Mouse (Mus musculus) kidney, embryonic 16.5 days (tissue): ENCODE data around the gene Mycbp2. TPM values are rescaled to one million over a fixed set of nuclear protein-coding genes. Genes with fewer than 3 reads are reported as not detected.

ENCODE experiments used
- ATAC-seq: fragments of 200-750 bp; cut with Nextera tagmentation; 2 replicates; pipeline ENCODE4 v1.8.0; 2017; ENCODE audit warnings: moderate TSS enrichment; ENCODE audit not compliant: low FRiP score, low TSS enrichment
- H3K27ac ChIP-seq: fragments of 300-500 bp; sonication (generic); 2 replicates; pipeline ENCODE4 v1.5.1; 2014; ENCODE audit warnings: low read length
- H3K27me3 ChIP-seq: fragments of 300-500 bp; sonication (generic); 2 replicates; pipeline ENCODE4 v1.6.1; 2014; ENCODE audit warnings: low read length, control low read depth, mixed read lengths; ENCODE audit not compliant: insufficient read depth
- H3K36me3 ChIP-seq: fragments of 300-500 bp; sonication (generic); 2 replicates; pipeline ENCODE4 v1.6.1; 2014; ENCODE audit warnings: low read length, control low read depth, mixed read lengths; ENCODE audit not compliant: insufficient read depth
- H3K4me1 ChIP-seq: fragments of 300-500 bp; sonication (generic); 2 replicates; pipeline ENCODE4 v1.6.1; 2014; ENCODE audit warnings: low read length, control low read depth, mixed read lengths; ENCODE audit not compliant: insufficient read depth
- H3K4me2 ChIP-seq: fragments of 300-500 bp; sonication (generic); replicated peaks from 2 replicates; pipeline ENCODE4 v1.6.1; 2014; ENCODE audit warnings: low read depth, low read length
- H3K4me3 ChIP-seq: fragments of 300-500 bp; sonication (generic); 2 replicates; pipeline ENCODE4 v1.5.1; 2014; ENCODE audit warnings: mild to moderate bottlenecking, low read length
- H3K9ac ChIP-seq: fragments of 300-500 bp; sonication (generic); replicated peaks from 2 replicates; pipeline ENCODE4 v1.6.1; 2014; ENCODE audit warnings: low read length
- H3K9me3 ChIP-seq: fragments of 300-500 bp; sonication (generic); 2 replicates; pipeline ENCODE4 v1.6.1; 2016; ENCODE audit warnings: low read length, control low read depth
- WGBS: fragments of 180-500 bp; shearing (Covaris S2); extraction: QIAGEN DNeasy Blood & Tissue Kit; methylation state at CpG from one replicate; pipeline ENCODE4 v1.1.7; 2014; 5-methylcytosine and 5-hydroxymethylcytosine counted together
- polyA plus RNA-seq: library from polyadenylated mRNA; unstranded; fragments of >200 nt; fragmentation: Nextera tagmentation; extraction: Ambion mirVana; gene quantifications from 2 replicates; pipeline ENCODE4 v1.2.1, GENCODE M21; 2015

Mycbp2 gene
- 17.4 and 19.3 TPM in 2 replicates for polyA plus RNA-seq

- Histone ChIP-seq H3K27me3 (no peaks in the 10 kb centered on the region), H3K4me2 (peak within 1 kb of the TSS; percentile 73), H3K4me1 (peaks cover 13% of the 10 kb centered on the region), H3K4me3 (peak within 1 kb of the TSS; percentile 78), H3K36me3 (no peaks in the 10 kb centered on the region), H3K9ac (peak within 1 kb of the TSS; percentile 80), H3K9me3 (no peaks in the 10 kb centered on the region), H3K27ac (peak within 1 kb of the TSS; percentile 83)
- 6% methylated on average over 33 of the region's 41 CpGs for WGBS
- ATAC-seq: peak; percentile 99
These were observed at the start of gene Mycbp2 for GRCm38 (mm10) chr14:103346729-103347505. TSS of gene Mycbp2 (minus strand) at chr14:103346814.

DNA sequence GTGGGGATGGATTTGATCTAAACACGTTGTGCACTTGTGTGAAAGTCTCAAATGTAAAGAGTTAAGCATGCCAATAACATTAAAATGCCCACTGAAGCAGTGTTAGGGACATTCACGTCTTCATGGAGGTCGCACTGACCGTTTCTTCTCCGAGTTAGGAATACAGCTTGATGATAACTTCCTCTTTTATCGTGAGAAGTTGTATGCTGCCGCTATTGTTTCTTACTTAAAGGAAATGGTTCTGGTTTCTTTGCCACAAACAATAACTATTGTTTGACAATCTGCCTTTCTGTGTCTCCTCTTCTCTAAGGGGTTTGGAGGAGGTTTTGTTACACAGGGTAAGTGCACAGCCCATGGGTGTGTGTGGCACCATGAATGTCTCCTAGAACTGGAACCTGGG lies 45.8 kb upstream of the Mycbp2 start:
- H3K27ac ChIP-seq: no peak overlapping the region
- no peak for ATAC-seq

GRCm38 (mm10) chr14:103387431-103387830 lies 40.8 kb upstream of the Mycbp2 start:
- no peaks in the 10 kb centered on the region for H3K4me1 ChIP-seq
- no peak for ATAC-seq
- no peaks in the 10 kb centered on the region for H3K9me3 ChIP-seq
- H3K27ac ChIP-seq: no peak overlapping the region
- H3K27me3 ChIP-seq: no peaks in the 10 kb centered on the region
- WGBS: 89% methylated on average over 4 of the region's 4 CpGs
- H3K4me2 ChIP-seq: no peak overlapping the region
- H3K36me3 ChIP-seq: no peaks in the 10 kb centered on the region
- no peak overlapping the region for H3K9ac ChIP-seq
- H3K4me3 ChIP-seq: no peak overlapping the region

More for the DNA sequence above, 45.8 kb upstream of the Mycbp2 start:
- H3K4me3 ChIP-seq: no peak overlapping the region
- no peaks in the 10 kb centered on the region for H3K4me1 ChIP-seq
- 82% methylated on average over 7 of the region's 7 CpGs for WGBS
- H3K9me3 ChIP-seq: no peaks in the 10 kb centered on the region
- H3K36me3 ChIP-seq: no peaks in the 10 kb centered on the region
- no peaks in the 10 kb centered on the region for H3K27me3 ChIP-seq
- H3K9ac ChIP-seq: no peak overlapping the region
- no peak overlapping the region for H3K4me2 ChIP-seq

DNA sequence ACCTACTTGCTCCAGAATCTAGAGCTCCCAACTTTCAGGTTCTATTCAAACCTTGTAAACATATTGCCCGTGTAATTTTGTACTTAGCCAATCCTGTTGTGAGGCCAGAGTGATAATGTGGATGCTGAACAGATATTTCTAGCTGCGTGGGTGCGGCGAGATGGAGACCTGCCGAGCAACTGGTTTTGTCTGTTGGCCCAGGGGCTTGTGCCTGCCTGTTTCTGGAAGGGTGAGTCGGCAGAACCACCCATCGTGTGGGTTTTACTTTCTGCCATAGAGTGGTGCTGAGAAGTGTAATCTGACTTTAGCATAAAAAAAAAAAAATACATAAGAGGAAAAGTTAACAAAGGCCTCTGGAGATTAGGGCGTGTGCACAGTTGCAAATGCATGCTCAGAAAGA lies 40.3 kb upstream of the Mycbp2 start:
- ATAC-seq: no peak
- WGBS: 81% methylated on average over 8 of the region's 8 CpGs

DNA sequence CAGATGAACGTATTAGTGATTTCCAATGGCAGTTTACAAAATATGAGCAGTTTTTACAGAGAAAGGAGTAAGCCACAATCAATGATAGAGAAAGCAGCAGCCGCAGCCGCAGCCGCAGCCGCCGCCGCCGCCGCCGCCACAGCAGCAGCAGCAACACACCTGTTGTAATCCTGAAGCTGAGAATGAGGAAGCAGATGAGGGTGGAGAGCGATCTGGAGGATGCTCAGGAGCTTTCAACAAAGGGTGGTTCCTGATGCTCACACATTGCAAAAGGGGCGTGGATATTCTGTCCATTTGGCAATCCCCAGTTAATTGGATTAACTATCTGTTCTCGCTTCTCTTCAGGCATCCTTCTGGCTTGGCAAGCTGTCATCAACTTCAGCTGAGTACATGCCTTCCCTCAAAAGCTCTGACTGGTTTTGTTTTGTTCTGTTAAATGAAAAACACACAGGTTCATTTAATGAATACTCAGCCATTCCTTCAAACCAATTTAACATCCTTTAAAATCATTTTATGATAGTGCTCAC lies 38.5 kb upstream of the Mycbp2 start:
- no peak overlapping the region for H3K9ac ChIP-seq
- no peak for ATAC-seq
- no peak overlapping the region for H3K4me3 ChIP-seq
- no peaks in the 10 kb centered on the region for H3K27me3 ChIP-seq
- no peaks in the 10 kb centered on the region for H3K36me3 ChIP-seq
- 85% methylated on average over 13 of the region's 13 CpGs for WGBS
- H3K4me2 ChIP-seq: no peak overlapping the region
- no peak overlapping the region for H3K27ac ChIP-seq
- H3K4me1 ChIP-seq: no peaks in the 10 kb centered on the region
- no peaks in the 10 kb centered on the region for H3K9me3 ChIP-seq

More for the DNA sequence above, 40.3 kb upstream of the Mycbp2 start:
- Histone ChIP-seq H3K9ac (no peak overlapping the region), H3K4me1 (no peaks in the 10 kb centered on the region), H3K4me3 (no peak overlapping the region), H3K9me3 (no peaks in the 10 kb centered on the region), H3K36me3 (no peaks in the 10 kb centered on the region), H3K27me3 (no peaks in the 10 kb centered on the region), H3K4me2 (no peak overlapping the region), H3K27ac (no peak overlapping the region)

GRCm38 (mm10) chr14:103378703-103379102 lies 32.1 kb upstream of the Mycbp2 start:
- Histone ChIP-seq H3K36me3 (no peaks in the 10 kb centered on the region), H3K4me3 (no peak overlapping the region), H3K27ac (no peak overlapping the region), H3K9ac (no peak overlapping the region), H3K4me1 (no peaks in the 10 kb centered on the region), H3K27me3 (no peaks in the 10 kb centered on the region), H3K4me2 (no peak overlapping the region), H3K9me3 (no peaks in the 10 kb centered on the region)
- no peak for ATAC-seq
- 81% methylated on average over 3 of the region's 3 CpGs for WGBS

- H3K9ac ChIP-seq: no peak overlapping the region
- H3K4me1 ChIP-seq: no peaks in the 10 kb centered on the region
- no peaks in the 10 kb centered on the region for H3K36me3 ChIP-seq
- ATAC-seq: no peak
- H3K4me2 ChIP-seq: no peak overlapping the region
- H3K27ac ChIP-seq: no peak overlapping the region
- H3K9me3 ChIP-seq: no peaks in the 10 kb centered on the region
- no peak overlapping the region for H3K4me3 ChIP-seq
- no peaks in the 10 kb centered on the region for H3K27me3 ChIP-seq
- 65% methylated on average over 3 of the region's 3 CpGs for WGBS
These were observed 30.2 kb upstream of the Mycbp2 start for GRCm38 (mm10) chr14:103376765-103377164.

DNA sequence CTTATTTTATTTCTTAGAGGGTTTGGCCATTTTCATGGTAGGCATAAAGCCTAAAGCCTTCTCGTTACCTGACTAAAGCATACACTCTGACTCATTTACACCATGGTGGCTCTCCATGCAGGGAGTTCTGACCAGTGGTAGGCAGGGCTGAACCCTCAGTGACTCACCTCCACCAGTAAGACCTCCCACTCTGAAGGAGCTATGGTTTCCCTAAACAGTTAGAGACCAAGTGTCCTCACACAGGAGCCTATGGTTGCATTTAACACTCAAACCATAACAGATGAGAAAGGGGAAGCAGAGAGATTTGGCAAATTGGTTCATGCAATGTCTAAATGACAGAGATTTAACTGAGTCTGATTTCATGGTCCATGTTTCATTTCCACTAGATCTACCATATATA lies 28.9 kb upstream of the Mycbp2 start:
- Histone ChIP-seq H3K4me2 (no peak overlapping the region), H3K4me3 (no peak overlapping the region), H3K27me3 (no peaks in the 10 kb centered on the region), H3K9me3 (no peaks in the 10 kb centered on the region), H3K9ac (no peak overlapping the region), H3K36me3 (no peaks in the 10 kb centered on the region), H3K4me1 (no peaks in the 10 kb centered on the region), H3K27ac (no peak overlapping the region)
- WGBS: 87% methylated on average over 1 of the region's 1 CpGs
- no peak for ATAC-seq

GRCm38 (mm10) chr14:103363199-103363598 lies 16.6 kb upstream of the Mycbp2 start:
- Histone ChIP-seq H3K27ac (no peak overlapping the region), H3K9me3 (no peaks in the 10 kb centered on the region), H3K4me1 (no peaks in the 10 kb centered on the region), H3K4me2 (no peak overlapping the region), H3K4me3 (no peak overlapping the region), H3K27me3 (no peaks in the 10 kb centered on the region), H3K36me3 (no peaks in the 10 kb centered on the region), H3K9ac (no peak overlapping the region)
- WGBS: 55% methylated on average over 2 of the region's 2 CpGs
- ATAC-seq: no peak

DNA sequence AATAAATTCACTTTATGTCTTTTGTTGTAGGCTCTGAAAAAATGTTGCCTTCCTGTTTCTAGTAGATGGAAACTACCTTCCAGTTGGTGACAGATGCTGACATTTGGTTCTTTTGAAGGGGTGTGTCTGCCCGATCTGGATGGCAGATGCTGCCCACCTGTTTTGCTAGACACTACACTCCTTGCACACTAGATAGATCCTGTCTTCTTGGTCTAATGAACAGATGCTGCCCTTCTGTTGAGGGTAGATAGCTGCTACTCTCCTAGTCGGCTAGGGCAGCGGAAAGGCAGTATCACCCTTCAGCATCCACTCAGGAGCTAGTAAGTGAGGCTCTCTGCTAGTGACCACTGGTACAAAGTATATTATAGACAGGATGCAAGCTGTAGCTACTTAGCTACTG lies 9.5 kb upstream of the Mycbp2 start:
- no peaks in the 10 kb centered on the region for H3K27me3 ChIP-seq
- no peaks in the 10 kb centered on the region for H3K36me3 ChIP-seq
- no peak overlapping the region for H3K4me3 ChIP-seq
- H3K9me3 ChIP-seq: no peaks in the 10 kb centered on the region
- no peak overlapping the region for H3K4me2 ChIP-seq
- H3K4me1 ChIP-seq: peaks cover 3% of the 10 kb centered on the region; the same call in 1 of the 2 replicates
- no peak for ATAC-seq
- H3K27ac ChIP-seq: no peak overlapping the region
- no peak overlapping the region for H3K9ac ChIP-seq
- WGBS: 76% methylated on average over 3 of the region's 3 CpGs
